Mouse (Mus musculus) stomach, embryonic 14.5 days (tissue): ENCODE results near the gene Bin2. TPM values are rescaled to one million over a fixed set of nuclear protein-coding genes. Genes with fewer than 3 reads are reported as not detected.

ENCODE experiments used
- ATAC-seq: fragments of 200-750 bp; cut with Nextera tagmentation; 2 replicates; pipeline ENCODE4 v1.8.0; 2017; ENCODE audit warnings: low read depth, moderate TSS enrichment; ENCODE audit not compliant: insufficient number of reproducible peaks, insufficient read depth, low FRiP score
- H3K27ac ChIP-seq: fragments of 300-500 bp; sonication (generic); 2 replicates; pipeline ENCODE4 v1.5.1; 2014; ENCODE audit warnings: mild to moderate bottlenecking, low read length, moderate library complexity, mixed read lengths
- H3K27me3 ChIP-seq: fragments of 300-500 bp; sonication (generic); 2 replicates; pipeline ENCODE4 v1.6.1; 2014; ENCODE audit warnings: low read length, control low read depth, mixed read lengths; ENCODE audit not compliant: control insufficient read depth, insufficient read depth
- H3K36me3 ChIP-seq: fragments of 300-500 bp; sonication (generic); 2 replicates; pipeline ENCODE4 v1.6.1; 2014; ENCODE audit warnings: mild to moderate bottlenecking, control low read depth, low read length, moderate library complexity, mixed read lengths; ENCODE audit not compliant: control insufficient read depth, insufficient read depth
- H3K4me1 ChIP-seq: fragments of 300-500 bp; sonication (generic); 2 replicates; pipeline ENCODE4 v1.6.1; 2014; ENCODE audit warnings: low read length, control low read depth, mixed read lengths; ENCODE audit not compliant: control insufficient read depth, insufficient read depth
- H3K4me2 ChIP-seq: fragments of 300-500 bp; sonication (generic); replicated peaks from 2 replicates; pipeline ENCODE4 v1.6.1; 2014; ENCODE audit warnings: low read depth, low read length, control low read depth
- H3K4me3 ChIP-seq: fragments of 300-500 bp; sonication (generic); 2 replicates; pipeline ENCODE4 v1.5.1; 2014; ENCODE audit warnings: low read depth, low read length, control low read depth
- H3K9ac ChIP-seq: fragments of 300-500 bp; sonication (generic); replicated peaks from 2 replicates; pipeline ENCODE4 v1.6.1; 2014; ENCODE audit warnings: low read depth, mild to moderate bottlenecking, control low read depth, low read length, moderate library complexity, mixed read lengths
- H3K9me3 ChIP-seq: fragments of 300-500 bp; sonication (generic); 2 replicates; pipeline ENCODE4 v1.6.1; 2016; ENCODE audit warnings: low read depth, low read length, control low read depth; ENCODE audit not compliant: control insufficient read depth
- WGBS: fragments of 180-500 bp; shearing (Covaris S2); extraction: QIAGEN DNeasy Blood & Tissue Kit; methylation state at CpG from one replicate; pipeline ENCODE4 v1.1.7; 2014; 5-methylcytosine and 5-hydroxymethylcytosine counted together
- polyA plus RNA-seq: library from polyadenylated mRNA; unstranded; fragments of >200 nt; fragmentation: Nextera tagmentation; extraction: Ambion mirVana; gene quantifications from 2 replicates; pipeline ENCODE4 v1.2.1, GENCODE M21; 2014

Bin2 gene
- 3.2 and 6.6 TPM in 2 replicates for polyA plus RNA-seq

DNA sequence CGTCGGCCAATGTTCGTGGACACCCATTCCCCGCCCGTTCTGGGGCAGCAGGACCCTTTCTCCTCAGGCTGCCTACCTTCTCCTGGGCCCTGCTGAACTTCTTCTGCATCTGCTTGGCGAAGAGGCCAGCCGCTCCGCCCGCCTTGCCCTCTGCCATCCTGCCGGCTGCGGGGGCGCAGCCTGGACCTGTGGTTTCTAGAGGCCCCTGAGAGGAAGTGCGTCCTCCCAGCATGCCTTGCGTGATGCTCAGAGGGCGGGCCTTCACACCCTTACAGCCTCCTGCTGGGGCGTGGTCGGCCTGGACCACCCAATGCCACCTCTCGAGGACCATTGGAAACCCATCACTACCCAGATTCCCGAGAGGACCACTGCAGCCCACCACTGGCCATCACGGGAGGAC, at the start of gene Bin2:
TSS of gene Bin2 (minus strand) at position 217 of the 400 bp plus-strand sequence.
- Histone ChIP-seq H3K4me1 (peaks cover 25% of the 10 kb centered on the region; the same call in 1 of the 2 replicates), H3K9ac (no peak within 1 kb of the TSS), H3K9me3 (no peaks in the 10 kb centered on the region), H3K4me2 (no peak within 1 kb of the TSS), H3K27ac (no peak within 1 kb of the TSS), H3K4me3 (no peak within 1 kb of the TSS), H3K27me3 (no peaks in the 10 kb centered on the region), H3K36me3 (no peaks in the 10 kb centered on the region)
- WGBS: 84% methylated on average over 20 of the region's 20 CpGs
- ATAC-seq: no peak

DNA sequence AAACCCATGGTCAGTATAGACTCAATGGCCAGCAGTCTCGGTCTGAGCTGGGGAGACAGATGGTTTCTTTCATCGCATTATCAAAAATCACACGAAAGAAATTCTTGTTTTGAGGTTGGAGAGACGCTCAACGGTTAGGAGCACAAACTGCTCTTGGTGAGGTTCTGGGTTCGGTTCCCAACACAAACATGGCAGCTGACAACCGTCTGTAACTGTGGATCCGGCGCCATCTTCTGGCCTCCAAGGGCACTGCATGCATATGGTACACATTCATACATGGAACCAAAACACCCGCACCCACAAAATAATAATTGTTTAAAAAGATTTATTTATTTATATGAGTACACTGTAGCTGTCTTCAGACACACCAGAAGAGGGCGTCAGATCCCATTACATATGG, 49.2 kb upstream of the Bin2 start:
- ATAC-seq: no peak
- Histone ChIP-seq H3K4me2 (no peak overlapping the region), H3K9me3 (no peaks in the 10 kb centered on the region), H3K36me3 (no peaks in the 10 kb centered on the region), H3K9ac (no peak overlapping the region), H3K27me3 (no peaks in the 10 kb centered on the region), H3K4me3 (no peak overlapping the region), H3K4me1 (no peaks in the 10 kb centered on the region), H3K27ac (no peak overlapping the region)
- 79% methylated on average over 11 of the region's 11 CpGs for WGBS

DNA sequence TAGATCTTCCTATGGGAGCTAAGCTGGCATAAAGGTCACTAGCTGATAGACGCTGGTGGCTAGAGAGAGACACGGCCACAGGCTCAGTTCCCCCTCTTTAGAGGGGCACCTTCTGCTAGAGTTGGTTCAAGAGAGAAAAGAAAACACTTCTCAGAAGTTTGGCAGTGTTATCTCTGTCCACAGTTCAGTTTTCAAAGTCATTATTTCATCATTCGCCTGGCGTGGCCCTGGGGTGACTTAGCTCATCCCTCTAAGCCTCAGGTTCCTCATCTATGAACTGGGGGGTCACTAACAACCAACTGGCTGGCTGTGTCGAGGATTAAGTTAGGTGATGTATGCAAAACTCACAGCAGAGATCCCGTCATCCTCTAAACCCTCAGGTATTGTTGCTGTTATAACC, 48.6 kb upstream of the Bin2 start:
- no peaks in the 10 kb centered on the region for H3K36me3 ChIP-seq
- no peak overlapping the region for H3K4me3 ChIP-seq
- H3K27ac ChIP-seq: no peak overlapping the region
- H3K9me3 ChIP-seq: no peaks in the 10 kb centered on the region
- no peak overlapping the region for H3K9ac ChIP-seq
- ATAC-seq: no peak
- no peak overlapping the region for H3K4me2 ChIP-seq
- no peaks in the 10 kb centered on the region for H3K4me1 ChIP-seq
- 72% methylated on average over 6 of the region's 6 CpGs for WGBS
- H3K27me3 ChIP-seq: no peaks in the 10 kb centered on the region

GRCm38 (mm10) chr15:100715399-100715993, 46.1 kb upstream of the Bin2 start:
- Histone ChIP-seq H3K4me3 (no peak overlapping the region), H3K9ac (no peak overlapping the region), H3K27me3 (no peaks in the 10 kb centered on the region), H3K36me3 (no peaks in the 10 kb centered on the region), H3K4me1 (no peaks in the 10 kb centered on the region), H3K27ac (no peak overlapping the region), H3K9me3 (no peaks in the 10 kb centered on the region), H3K4me2 (no peak overlapping the region)
- WGBS: 63% methylated on average over 9 of the region's 9 CpGs
- ATAC-seq: no peak

- Histone ChIP-seq H3K4me3 (no peak overlapping the region), H3K4me1 (no peaks in the 10 kb centered on the region), H3K27ac (no peak overlapping the region), H3K9ac (no peak overlapping the region), H3K36me3 (no peaks in the 10 kb centered on the region), H3K9me3 (no peaks in the 10 kb centered on the region), H3K27me3 (no peaks in the 10 kb centered on the region), H3K4me2 (no peak overlapping the region)
- ATAC-seq: peak; percentile 28; the same call in 1 of the 2 replicates
- WGBS: 89% methylated on average over 8 of the region's 8 CpGs
Observed at GRCm38 (mm10) chr15:100714470-100714869, 45.1 kb upstream of the Bin2 start.

- H3K4me2 ChIP-seq: no peak overlapping the region
- no peaks in the 10 kb centered on the region for H3K4me1 ChIP-seq
- H3K4me3 ChIP-seq: no peak overlapping the region
- no peak overlapping the region for H3K9ac ChIP-seq
- 48% methylated on average over 6 of the region's 6 CpGs for WGBS
- no peaks in the 10 kb centered on the region for H3K36me3 ChIP-seq
- H3K27ac ChIP-seq: no peak overlapping the region
- H3K9me3 ChIP-seq: no peaks in the 10 kb centered on the region
- no peaks in the 10 kb centered on the region for H3K27me3 ChIP-seq
- no peak for ATAC-seq
Observed at GRCm38 (mm10) chr15:100710838-100711237, 41.5 kb upstream of the Bin2 start.

- no peak overlapping the region for H3K4me3 ChIP-seq
- H3K9ac ChIP-seq: no peak overlapping the region
- no peaks in the 10 kb centered on the region for H3K9me3 ChIP-seq
- H3K27me3 ChIP-seq: no peaks in the 10 kb centered on the region
- no peak overlapping the region for H3K4me2 ChIP-seq
- no peak overlapping the region for H3K27ac ChIP-seq
- 74% methylated on average over 8 of the region's 8 CpGs for WGBS
- H3K4me1 ChIP-seq: peaks cover 6% of the 10 kb centered on the region; the same call in 1 of the 2 replicates
- no peak for ATAC-seq
- no peaks in the 10 kb centered on the region for H3K36me3 ChIP-seq
Observed at GRCm38 (mm10) chr15:100708433-100709078, 39.2 kb upstream of the Bin2 start.

- WGBS: 75% methylated on average over 8 of the region's 8 CpGs
- H3K4me3 ChIP-seq: no peak overlapping the region
- H3K27ac ChIP-seq: no peak overlapping the region
- ATAC-seq: no peak
- H3K4me1 ChIP-seq: peaks cover 6% of the 10 kb centered on the region; the same call in 1 of the 2 replicates
- H3K27me3 ChIP-seq: no peaks in the 10 kb centered on the region
- H3K9ac ChIP-seq: no peak overlapping the region
- no peaks in the 10 kb centered on the region for H3K9me3 ChIP-seq
- no peaks in the 10 kb centered on the region for H3K36me3 ChIP-seq
- no peak overlapping the region for H3K4me2 ChIP-seq
Observed at GRCm38 (mm10) chr15:100706226-100706625, 36.9 kb upstream of the Bin2 start.
